Mouse (Mus musculus): ENCODE data around the gene Gpx2. TPM values are rescaled to one million over a fixed set of nuclear protein-coding genes. Genes with fewer than 3 reads are reported as not detected.

Gene Gpx2
- not detected for polyA plus RNA-seq (2014; fragmentation: Illumina TruSeq; extraction: RNeasy Lipid Tissue Mini Kit (QIAGEN cat#74804); ENCODE audit: low read depth, low replicate concordance)

DNA sequence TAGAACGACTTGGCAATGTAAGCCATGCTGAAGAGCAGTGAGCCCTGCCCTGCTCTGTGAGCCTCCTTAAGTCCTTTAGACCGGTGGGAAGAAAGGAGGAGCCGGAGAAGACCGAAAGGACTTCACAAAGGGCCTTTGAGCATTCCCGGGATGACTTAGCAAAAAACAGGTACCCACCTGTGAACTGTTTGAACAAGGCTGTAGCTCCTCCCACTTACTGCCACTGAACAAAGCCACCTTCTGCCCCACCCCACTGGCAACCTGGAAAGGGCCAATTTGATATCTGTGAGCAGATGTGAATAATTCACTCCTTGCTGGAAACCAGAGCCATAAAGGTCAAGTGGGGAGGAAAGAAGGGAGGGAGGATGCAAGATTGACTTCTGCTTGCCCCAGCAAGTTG is at the start of gene Gpx2:
Gene Gpx2 (minus strand): TSS at position 205 of the 400 bp plus-strand sequence.

DNA sequence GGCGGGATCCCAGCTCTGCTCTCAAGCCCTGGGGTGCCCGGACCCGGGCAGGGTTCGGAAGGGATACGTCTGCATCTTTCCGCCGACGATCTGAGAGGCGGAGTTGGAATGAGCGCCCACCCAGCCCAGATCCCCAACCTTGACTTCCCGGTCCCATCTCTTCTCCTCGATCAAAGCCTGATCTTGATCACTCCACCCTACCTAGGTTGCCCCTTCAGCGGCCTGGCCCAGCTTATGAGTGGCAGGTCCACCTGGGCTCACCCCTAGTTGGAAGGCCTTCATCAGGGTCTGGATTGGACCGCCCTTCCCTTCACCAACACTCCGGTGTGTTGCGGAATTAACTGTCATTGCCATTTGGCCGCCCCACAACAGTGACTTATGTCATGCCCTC is 27.3 kb upstream of the Gpx2 start, which contains the start of gene Rab15:
Gene Rab15 (minus strand): TSS at position 258 of the 391 bp plus-strand sequence.

DNA sequence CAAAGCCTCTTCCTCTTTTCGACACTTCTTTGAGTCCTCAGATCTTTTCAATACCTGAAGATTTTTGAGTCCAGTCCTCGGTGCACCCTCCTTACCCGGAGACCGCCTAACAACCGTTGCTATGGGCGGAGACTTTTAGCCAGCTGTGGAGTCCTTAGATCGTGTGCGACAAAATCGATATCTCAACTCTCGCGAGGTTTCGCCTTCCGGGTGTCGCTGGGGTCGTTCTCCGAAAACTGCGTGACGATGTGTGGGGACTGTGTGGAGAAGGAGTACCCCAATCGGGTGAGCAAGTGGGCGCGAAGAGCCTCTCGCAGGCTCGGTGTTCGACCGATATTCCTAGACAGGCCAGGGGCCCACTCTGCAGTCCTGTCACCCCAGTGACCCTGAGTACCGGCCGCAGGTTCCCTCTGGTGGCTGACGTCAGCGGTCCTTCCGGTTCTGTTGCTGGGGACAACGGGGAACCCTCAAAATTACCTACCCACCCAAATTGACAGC is 30.0 kb downstream of the Gpx2 start, which contains the start of the genes Churc1 and Fntb:
Gene Churc1 (plus strand): TSS at position 185 of the 498 bp plus-strand sequence.
Gene Fntb (plus strand): TSS at position 236 of the 498 bp plus-strand sequence.

Other genes starting within 250 kb of the Gpx2 start
- 0.28 TPM for gene Sptb, start 85.0 kb downstream of the Gpx2 start, polyA plus RNA-seq (2014; fragmentation: Illumina TruSeq; extraction: RNeasy Lipid Tissue Mini Kit (QIAGEN cat#74804); ENCODE audit: low read depth, low replicate concordance)
- 77.7 TPM for gene Churc1, start 30.0 kb downstream of the Gpx2 start, polyA plus RNA-seq (2014; fragmentation: Illumina TruSeq; extraction: RNeasy Lipid Tissue Mini Kit (QIAGEN cat#74804); ENCODE audit: low read depth, low replicate concordance)
- 0.53 TPM for gene Fntb, start 30.0 kb downstream of the Gpx2 start, polyA plus RNA-seq (2014; fragmentation: Illumina TruSeq; extraction: RNeasy Lipid Tissue Mini Kit (QIAGEN cat#74804); ENCODE audit: low read depth, low replicate concordance)
- 2.9 TPM for gene Rab15, start 27.4 kb upstream of the Gpx2 start, polyA plus RNA-seq (2014; fragmentation: Illumina TruSeq; extraction: RNeasy Lipid Tissue Mini Kit (QIAGEN cat#74804); ENCODE audit: low read depth, low replicate concordance)
- 46.2 TPM for gene Max, start 166.6 kb upstream of the Gpx2 start, polyA plus RNA-seq (2014; fragmentation: Illumina TruSeq; extraction: RNeasy Lipid Tissue Mini Kit (QIAGEN cat#74804); ENCODE audit: low read depth, low replicate concordance)

Measured in kidney, adult 10 weeks (tissue).